Mouse (Mus musculus): Measurements from ENCODE around the gene Kptn. TPM values are rescaled to one million over a fixed set of nuclear protein-coding genes. Genes with fewer than 3 reads are reported as not detected.

Kptn gene
- polyA plus RNA-seq, 1 experiment from 2014 or later, result 29.4 TPM

- H3K9ac ChIP-seq, result no peak overlapping the region
- H3K36me3 ChIP-seq, result peaks cover 41% of the 10 kb centered on the region
These were observed 17.8 kb upstream of the Kptn start for GRCm38 (mm10) chr7:16101726-16102475.

GRCm38 (mm10) chr7:16102686-16103226 lies 16.9 kb upstream of the Kptn start:
- H3K27ac ChIP-seq (ENCODE audit: poor library complexity, severe bottlenecking), result no peak overlapping the region
- peaks cover 43% of the 10 kb centered on the region for H3K4me1 ChIP-seq (replicated peaks)
- H3K36me3 ChIP-seq, result peaks cover 50% of the 10 kb centered on the region
- WGBS, result 80% methylated on average over 5 of the region's 5 CpGs
- peak overlapping the region; percentile 33; the same call in 1 of the 2 replicates for H3K9ac ChIP-seq
- no peak overlapping the region for H3K4me3 ChIP-seq
- no peaks in the 10 kb centered on the region for H3K9me3 ChIP-seq (replicated peaks)
- no peak for ATAC-seq (ENCODE audit: insufficient number of reproducible peaks, low FRiP score)
- H3K4me2 ChIP-seq, result no peak overlapping the region
- no peaks in the 10 kb centered on the region for H3K27me3 ChIP-seq (replicated peaks)

More at GRCm38 (mm10) chr7:16101726-16102475, 17.8 kb upstream of the Kptn start:
- ATAC-seq (ENCODE audit: insufficient number of reproducible peaks, low FRiP score), result no peak
- Histone ChIP-seq H3K27me3 (replicated peaks) (no peaks in the 10 kb centered on the region), H3K4me2 (no peak overlapping the region), H3K27ac (ENCODE audit: poor library complexity, severe bottlenecking) (no peak overlapping the region), H3K4me3 (no peak overlapping the region), H3K9me3 (replicated peaks) (no peaks in the 10 kb centered on the region), H3K4me1 (replicated peaks) (peaks cover 43% of the 10 kb centered on the region)
- WGBS, result 80% methylated on average over 15 of the region's 15 CpGs

GRCm38 (mm10) chr7:16103760-16104159 lies 15.9 kb upstream of the Kptn start:
- no peak overlapping the region for H3K27ac ChIP-seq (ENCODE audit: poor library complexity, severe bottlenecking)
- no peak overlapping the region for H3K4me3 ChIP-seq
- no peak overlapping the region for H3K9ac ChIP-seq
- no peak overlapping the region for H3K4me2 ChIP-seq
- no peaks in the 10 kb centered on the region for H3K9me3 ChIP-seq (replicated peaks)
- ATAC-seq (ENCODE audit: insufficient number of reproducible peaks, low FRiP score), result no peak
- H3K4me1 ChIP-seq (replicated peaks), result peaks cover 43% of the 10 kb centered on the region
- 70% methylated on average over 6 of the region's 6 CpGs for WGBS
- no peaks in the 10 kb centered on the region for H3K27me3 ChIP-seq (replicated peaks)
- peaks cover 60% of the 10 kb centered on the region for H3K36me3 ChIP-seq

GRCm38 (mm10) chr7:16104611-16105388 lies 14.9 kb upstream of the Kptn start:
- no peak overlapping the region for H3K4me2 ChIP-seq
- ATAC-seq (ENCODE audit: insufficient number of reproducible peaks, low FRiP score), result no peak
- no peaks in the 10 kb centered on the region for H3K9me3 ChIP-seq (replicated peaks)
- peaks cover 70% of the 10 kb centered on the region for H3K36me3 ChIP-seq
- no peak overlapping the region for H3K4me3 ChIP-seq
- no peak overlapping the region for H3K27ac ChIP-seq (ENCODE audit: poor library complexity, severe bottlenecking)
- no peak overlapping the region for H3K9ac ChIP-seq
- H3K4me1 ChIP-seq (replicated peaks), result peaks cover 34% of the 10 kb centered on the region
- H3K27me3 ChIP-seq (replicated peaks), result no peaks in the 10 kb centered on the region
- 87% methylated on average over 7 of the region's 7 CpGs for WGBS

GRCm38 (mm10) chr7:16108886-16109542 lies 10.7 kb upstream of the Kptn start:
- WGBS, result 93% methylated on average over 9 of the region's 9 CpGs
- Histone ChIP-seq H3K4me1 (replicated peaks) (no peaks in the 10 kb centered on the region), H3K4me3 (no peak overlapping the region), H3K4me2 (no peak overlapping the region), H3K27me3 (replicated peaks) (no peaks in the 10 kb centered on the region), H3K9ac (no peak overlapping the region), H3K36me3 (peaks cover 86% of the 10 kb centered on the region), H3K9me3 (replicated peaks) (no peaks in the 10 kb centered on the region), H3K27ac (ENCODE audit: poor library complexity, severe bottlenecking) (no peak overlapping the region)
- no peak for ATAC-seq (ENCODE audit: insufficient number of reproducible peaks, low FRiP score)

GRCm38 (mm10) chr7:16110158-16110557 lies 9.5 kb upstream of the Kptn start:
- Histone ChIP-seq H3K27me3 (replicated peaks) (no peaks in the 10 kb centered on the region), H3K4me1 (replicated peaks) (no peaks in the 10 kb centered on the region), H3K9me3 (replicated peaks) (no peaks in the 10 kb centered on the region), H3K4me3 (no peak overlapping the region), H3K4me2 (no peak overlapping the region), H3K36me3 (peaks cover 88% of the 10 kb centered on the region), H3K9ac (no peak overlapping the region), H3K27ac (ENCODE audit: poor library complexity, severe bottlenecking) (no peak overlapping the region)
- ATAC-seq (ENCODE audit: insufficient number of reproducible peaks, low FRiP score), result no peak
- WGBS, result 91% methylated on average over 8 of the region's 8 CpGs

- ATAC-seq (ENCODE audit: insufficient number of reproducible peaks, low FRiP score), result no peak
- peaks cover 97% of the 10 kb centered on the region for H3K36me3 ChIP-seq
- H3K9me3 ChIP-seq (replicated peaks), result no peaks in the 10 kb centered on the region
- 86% methylated on average over 7 of the region's 7 CpGs for WGBS
- no peak overlapping the region for H3K4me3 ChIP-seq
- H3K4me1 ChIP-seq (replicated peaks), result no peaks in the 10 kb centered on the region
- H3K27me3 ChIP-seq (replicated peaks), result no peaks in the 10 kb centered on the region
- H3K4me2 ChIP-seq, result no peak overlapping the region
- H3K27ac ChIP-seq (ENCODE audit: poor library complexity, severe bottlenecking), result no peak overlapping the region
- no peak overlapping the region for H3K9ac ChIP-seq
These were observed 8.2 kb upstream of the Kptn start for GRCm38 (mm10) chr7:16111284-16112090.

- Histone ChIP-seq H3K9ac (no peak overlapping the region), H3K4me3 (no peak overlapping the region), H3K4me1 (replicated peaks) (peaks cover 10% of the 10 kb centered on the region), H3K9me3 (replicated peaks) (no peaks in the 10 kb centered on the region), H3K27ac (ENCODE audit: poor library complexity, severe bottlenecking) (no peak overlapping the region), H3K36me3 (peaks cover 66% of the 10 kb centered on the region), H3K4me2 (no peak overlapping the region), H3K27me3 (replicated peaks) (no peaks in the 10 kb centered on the region)
- WGBS, result 93% methylated on average over 7 of the region's 7 CpGs
- no peak for ATAC-seq (ENCODE audit: insufficient number of reproducible peaks, low FRiP score)
These were observed 3.3 kb upstream of the Kptn start for GRCm38 (mm10) chr7:16116418-16116817.

GRCm38 (mm10) chr7:16117100-16117499 lies 2.6 kb upstream of the Kptn start:
- 90% methylated on average over 3 of the region's 3 CpGs for WGBS
- Histone ChIP-seq H3K9ac (no peak overlapping the region), H3K27me3 (replicated peaks) (no peaks in the 10 kb centered on the region), H3K4me3 (no peak overlapping the region), H3K4me2 (no peak overlapping the region), H3K9me3 (replicated peaks) (no peaks in the 10 kb centered on the region), H3K4me1 (replicated peaks) (peaks cover 10% of the 10 kb centered on the region), H3K36me3 (peaks cover 59% of the 10 kb centered on the region), H3K27ac (ENCODE audit: poor library complexity, severe bottlenecking) (no peak overlapping the region)
- no peak for ATAC-seq (ENCODE audit: insufficient number of reproducible peaks, low FRiP score)

GRCm38 (mm10) chr7:16120262-16120600 lies 536 bp downstream of the Kptn start:
- H3K9me3 ChIP-seq (replicated peaks), result no peaks in the 10 kb centered on the region
- H3K4me2 ChIP-seq, result peak overlapping the region; percentile 65
- no peak overlapping the region for H3K27ac ChIP-seq (ENCODE audit: poor library complexity, severe bottlenecking)
- H3K27me3 ChIP-seq (replicated peaks), result no peaks in the 10 kb centered on the region
- peak overlapping the region; percentile 76 for H3K9ac ChIP-seq
- peaks cover 10% of the 10 kb centered on the region for H3K4me1 ChIP-seq (replicated peaks)
- H3K36me3 ChIP-seq, result peaks cover 36% of the 10 kb centered on the region
- no peak; the same call in 1 of the 2 replicates for ATAC-seq (ENCODE audit: insufficient number of reproducible peaks, low FRiP score)
- peak overlapping the region; percentile 68 for H3K4me3 ChIP-seq
- 35% methylated on average over 9 of the region's 9 CpGs for WGBS
